Mouse (Mus musculus) hindbrain, embryonic 13.5 days (tissue): ENCODE results near the gene Zbtb20. TPM values are rescaled to one million over a fixed set of nuclear protein-coding genes. Genes with fewer than 3 reads are reported as not detected.

Source experiments
- ATAC-seq: fragments of 200-750 bp; cut with Nextera tagmentation; 2 replicates; pipeline ENCODE4 v1.8.0; 2017; ENCODE audit warnings: moderate TSS enrichment; ENCODE audit not compliant: low FRiP score
- H3K27ac ChIP-seq: fragments of 300-500 bp; sonication (generic); 2 replicates; pipeline ENCODE4 v1.5.1; 2015; ENCODE audit warnings: inconsistent platforms, mild to moderate bottlenecking, moderate library complexity
- H3K27me3 ChIP-seq: fragments of 300-500 bp; sonication (generic); 2 replicates; pipeline ENCODE4 v1.6.1; 2015; ENCODE audit warnings: mild to moderate bottlenecking, inconsistent platforms
- H3K36me3 ChIP-seq: fragments of 300-500 bp; sonication (generic); 2 replicates; pipeline ENCODE4 v1.6.1; 2015; ENCODE audit warnings: mild to moderate bottlenecking, inconsistent platforms
- H3K4me1 ChIP-seq: fragments of 300-500 bp; sonication (generic); replicated peaks from 2 replicates; pipeline ENCODE4 v1.6.1; 2015; ENCODE audit warnings: inconsistent platforms
- H3K4me2 ChIP-seq: fragments of 300-500 bp; sonication (generic); 2 replicates; pipeline ENCODE4 v1.6.1; 2015; ENCODE audit warnings: inconsistent platforms, mild to moderate bottlenecking, moderate library complexity
- H3K4me3 ChIP-seq: fragments of 300-500 bp; sonication (generic); 2 replicates; pipeline ENCODE4 v1.5.1; 2015; ENCODE audit warnings: mild to moderate bottlenecking, inconsistent platforms
- H3K9ac ChIP-seq: fragments of 300-500 bp; sonication (generic); 2 replicates; pipeline ENCODE4 v1.6.1; 2015; ENCODE audit warnings: mild to moderate bottlenecking, inconsistent platforms
- H3K9me3 ChIP-seq: fragments of 300-500 bp; sonication (generic); 2 replicates; pipeline ENCODE4 v1.6.1; 2016; ENCODE audit warnings: inconsistent platforms
- WGBS: fragments of 180-500 bp; shearing (Covaris S2); methylation state at CpG from one replicate; pipeline ENCODE4 v1.1.7; 2015; 5-methylcytosine and 5-hydroxymethylcytosine counted together
- polyA plus RNA-seq: library from polyadenylated mRNA; unstranded; fragments of >200 nt; fragmentation: Nextera tagmentation; extraction: Ambion mirVana; gene quantifications from 2 replicates; pipeline ENCODE4 v1.2.1, GENCODE M21; 2015

The Zbtb20 gene
- polyA plus RNA-seq, 1 experiment from 2014 or later: 65.7 TPM

- Histone ChIP-seq H3K36me3 (no peaks in the 10 kb centered on the region), H3K4me3 (no peak overlapping the region), H3K4me2 (no peak overlapping the region), H3K27ac (no peak overlapping the region; the same call in 1 of the 2 replicates), H3K9me3 (no peaks in the 10 kb centered on the region), H3K4me1 (peaks cover 9% of the 10 kb centered on the region; the same call in 1 of the 2 replicates), H3K9ac (no peak overlapping the region), H3K27me3 (no peaks in the 10 kb centered on the region)
- WGBS: 71% methylated on average over 8 of the region's 8 CpGs
- no peak for ATAC-seq
Observed at GRCm38 (mm10) chr16:43335151-43335823, 459.6 kb downstream of the Zbtb20 start.

- no peak overlapping the region for H3K4me3 ChIP-seq
- no peak overlapping the region for H3K4me2 ChIP-seq
- ATAC-seq: no peak
- no peaks in the 10 kb centered on the region for H3K27me3 ChIP-seq
- H3K27ac ChIP-seq: no peak overlapping the region
- no peaks in the 10 kb centered on the region for H3K9me3 ChIP-seq
- WGBS: 92% methylated on average over 4 of the region's 4 CpGs
- H3K36me3 ChIP-seq: no peaks in the 10 kb centered on the region
- H3K4me1 ChIP-seq: peaks cover 9% of the 10 kb centered on the region; the same call in 1 of the 2 replicates
- no peak overlapping the region for H3K9ac ChIP-seq
Observed at GRCm38 (mm10) chr16:43335824-43336215, 460.1 kb downstream of the Zbtb20 start.

GRCm38 (mm10) chr16:43340712-43341111 lies 465.0 kb downstream of the Zbtb20 start:
- WGBS: 85% methylated on average over 4 of the region's 4 CpGs
- H3K9me3 ChIP-seq: no peaks in the 10 kb centered on the region
- H3K4me3 ChIP-seq: no peak overlapping the region
- H3K4me2 ChIP-seq: no peak overlapping the region
- H3K9ac ChIP-seq: no peak overlapping the region
- ATAC-seq: no peak
- H3K27me3 ChIP-seq: no peaks in the 10 kb centered on the region
- no peak overlapping the region for H3K27ac ChIP-seq
- no peaks in the 10 kb centered on the region for H3K36me3 ChIP-seq
- H3K4me1 ChIP-seq: no peaks in the 10 kb centered on the region

GRCm38 (mm10) chr16:43341916-43342455 lies 466.3 kb downstream of the Zbtb20 start:
- no peak for ATAC-seq
- Histone ChIP-seq H3K27me3 (no peaks in the 10 kb centered on the region), H3K4me1 (no peaks in the 10 kb centered on the region), H3K27ac (0 out of 2 replicates have a peak overlapping the region, but pooled peaks have one; percentile 18), H3K9ac (no peak overlapping the region), H3K4me2 (no peak overlapping the region), H3K4me3 (no peak overlapping the region), H3K9me3 (no peaks in the 10 kb centered on the region), H3K36me3 (no peaks in the 10 kb centered on the region)

GRCm38 (mm10) chr16:43346094-43346493 lies 470.4 kb downstream of the Zbtb20 start:
- Histone ChIP-seq H3K4me1 (no peaks in the 10 kb centered on the region), H3K4me3 (no peak overlapping the region)

GRCm38 (mm10) chr16:43355776-43356645 lies 480.3 kb downstream of the Zbtb20 start:
- ATAC-seq: no peak

More at GRCm38 (mm10) chr16:43346094-43346493, 470.4 kb downstream of the Zbtb20 start:
- Histone ChIP-seq H3K27ac (no peak overlapping the region), H3K9me3 (no peaks in the 10 kb centered on the region), H3K4me2 (no peak overlapping the region), H3K9ac (no peak overlapping the region), H3K36me3 (no peaks in the 10 kb centered on the region), H3K27me3 (no peaks in the 10 kb centered on the region)
- no peak for ATAC-seq

GRCm38 (mm10) chr16:43359546-43359945 lies 483.9 kb downstream of the Zbtb20 start:
- WGBS: 77% methylated on average over 3 of the region's 3 CpGs
- Histone ChIP-seq H3K4me1 (0 out of 2 replicates have a peak, but pooled peaks cover 12% of the 10 kb centered on the region), H3K27me3 (no peaks in the 10 kb centered on the region), H3K9me3 (no peaks in the 10 kb centered on the region), H3K4me3 (no peak overlapping the region), H3K27ac (no peak overlapping the region), H3K36me3 (no peaks in the 10 kb centered on the region), H3K4me2 (no peak overlapping the region), H3K9ac (no peak overlapping the region)
- ATAC-seq: no peak

More at GRCm38 (mm10) chr16:43355776-43356645, 480.3 kb downstream of the Zbtb20 start:
- H3K27me3 ChIP-seq: no peaks in the 10 kb centered on the region
- WGBS: 74% methylated on average over 9 of the region's 9 CpGs
- H3K9me3 ChIP-seq: no peaks in the 10 kb centered on the region
- H3K9ac ChIP-seq: no peak overlapping the region
- H3K36me3 ChIP-seq: no peaks in the 10 kb centered on the region
- H3K4me2 ChIP-seq: no peak overlapping the region
- H3K4me3 ChIP-seq: no peak overlapping the region
- H3K27ac ChIP-seq: no peak overlapping the region
- no peaks in the 10 kb centered on the region for H3K4me1 ChIP-seq

GRCm38 (mm10) chr16:43360112-43360511 lies 484.4 kb downstream of the Zbtb20 start:
- no peak overlapping the region for H3K4me2 ChIP-seq
- 95% methylated on average over 2 of the region's 2 CpGs for WGBS
- 0 out of 2 replicates have a peak, but pooled peaks cover 12% of the 10 kb centered on the region for H3K4me1 ChIP-seq
- H3K27me3 ChIP-seq: no peaks in the 10 kb centered on the region
- no peaks in the 10 kb centered on the region for H3K36me3 ChIP-seq
- H3K9me3 ChIP-seq: no peaks in the 10 kb centered on the region
- H3K27ac ChIP-seq: no peak overlapping the region
- ATAC-seq: no peak
- H3K9ac ChIP-seq: no peak overlapping the region
- H3K4me3 ChIP-seq: no peak overlapping the region

- Histone ChIP-seq H3K4me1 (0 out of 2 replicates have a peak, but pooled peaks cover 12% of the 10 kb centered on the region), H3K36me3 (no peaks in the 10 kb centered on the region), H3K4me3 (no peak overlapping the region), H3K9ac (no peak overlapping the region), H3K27ac (no peak overlapping the region), H3K9me3 (no peaks in the 10 kb centered on the region), H3K4me2 (no peak overlapping the region), H3K27me3 (no peaks in the 10 kb centered on the region)
- 68% methylated on average over 7 of the region's 7 CpGs for WGBS
- no peak for ATAC-seq
Observed at GRCm38 (mm10) chr16:43360838-43361480, 485.3 kb downstream of the Zbtb20 start.

GRCm38 (mm10) chr16:43362651-43363300 lies 487.1 kb downstream of the Zbtb20 start:
- Histone ChIP-seq H3K36me3 (no peaks in the 10 kb centered on the region), H3K4me1 (0 out of 2 replicates have a peak, but pooled peaks cover 12% of the 10 kb centered on the region), H3K27me3 (no peaks in the 10 kb centered on the region), H3K4me2 (no peak overlapping the region), H3K4me3 (no peak overlapping the region), H3K9ac (no peak overlapping the region), H3K9me3 (no peaks in the 10 kb centered on the region), H3K27ac (no peak overlapping the region)
- ATAC-seq: no peak
- WGBS: 82% methylated on average over 9 of the region's 9 CpGs

GRCm38 (mm10) chr16:43363316-43363715 lies 487.6 kb downstream of the Zbtb20 start:
- 81% methylated on average over 6 of the region's 6 CpGs for WGBS
- Histone ChIP-seq H3K4me2 (no peak overlapping the region), H3K27ac (no peak overlapping the region), H3K36me3 (no peaks in the 10 kb centered on the region), H3K9me3 (no peaks in the 10 kb centered on the region), H3K4me1 (0 out of 2 replicates have a peak, but pooled peaks cover 12% of the 10 kb centered on the region), H3K27me3 (no peaks in the 10 kb centered on the region), H3K4me3 (no peak overlapping the region), H3K9ac (no peak overlapping the region)
- no peak for ATAC-seq
